9 mouse cellular contexts compared by ENCODE assay signal in genomic region chr17:71102571-71103551, GRCm38 (mm10).
A peak's percentile ranks its signal among the peaks of the same experiment; 100 is the strongest.
DNase-seq lines count a peak whose midpoint lies in the region; ATAC-seq and TF ChIP-seq lines count a peak whose summit lies in the region.
"Had no signal": no experiment of that assay in that cellular context is flagged by ENCODE, and none has a peak within 500 bp of the region (broad histone marks: within the 10 kb centered on the region; RNA-seq: fewer than 3 reads in every experiment).

No protein-coding gene starts in this region.

- no peak for DNase-seq in liver, postnatal 0 days
- DNase-seq in liver: no peak
- peak; percentile 26 to 45 for DNase-seq in kidney, postnatal 4 days
- DNase-seq in urinary bladder, postnatal 25 days (ENCODE audit: low spot score): no peak
- no peak for DNase-seq in cerebellum, postnatal 14 days
- no peak for DNase-seq in hindbrain, embryonic 10.5 days (ENCODE audit: low spot score)

- WGBS in liver, postnatal 0 days (ENCODE audit: insufficient replicate concordance): 39% methylated on average over 17 of the region's 17 CpGs
- WGBS in small intestine, adult 2 months: 47% methylated on average over 17 of the region's 17 CpGs
- WGBS in hindbrain, embryonic 10.5 days: 72% methylated on average over 17 of the region's 17 CpGs

- H3K4me3 ChIP-seq in liver, postnatal 0 days (ENCODE audit: low read depth, low read length): no peak overlapping the region
- no peak overlapping the region for H3K4me3 ChIP-seq in embryonic fibroblast, embryonic 13.5 days (ENCODE audit: insufficient read depth, low read length)
- H3K4me3 ChIP-seq in small intestine, adult 2 months (ENCODE audit: low read depth, low read length): no peak overlapping the region
- no peak overlapping the region for H3K4me3 ChIP-seq in hindbrain, embryonic 10.5 days

- H3K9ac ChIP-seq in liver, postnatal 0 days (replicated peaks): no peak overlapping the region; the same call in 1 of the 2 replicates

- H3K9me3 ChIP-seq in liver, postnatal 0 days (ENCODE audit: low read length): no peaks in the 10 kb centered on the region
- no peaks in the 10 kb centered on the region for H3K9me3 ChIP-seq in hindbrain, embryonic 10.5 days

- peak; percentile 41 for ATAC-seq in liver, postnatal 0 days
- ATAC-seq: hindbrain, postnatal 0 days had no signal

- peak; percentile 34; the same call in 1 of the 2 replicates for TF ChIP-seq POLR2A in embryonic fibroblast, embryonic 13.5 days (IDR thresholded peaks at IDR 0.05; ENCODE audit: low read depth, low read length)
- TF ChIP-seq POLR2A in small intestine, adult 2 months (IDR thresholded peaks at IDR 0.05; ENCODE audit: low read depth, low read length): no peak

- no peaks in the 10 kb centered on the region for H3K36me3 ChIP-seq in liver, postnatal 0 days (replicated peaks; ENCODE audit: insufficient read depth, low read length)
- no peaks in the 10 kb centered on the region for H3K36me3 ChIP-seq in small intestine, adult 2 months (ENCODE audit: control insufficient read depth, insufficient read depth, low read length)
- H3K36me3 ChIP-seq in hindbrain, embryonic 10.5 days: no peaks in the 10 kb centered on the region

- TF ChIP-seq CTCF in liver, postnatal 0 days (IDR thresholded peaks at IDR 0.05; ENCODE audit: low read depth): no peak
- TF ChIP-seq CTCF in embryonic fibroblast, embryonic 13.5 days (IDR thresholded peaks at IDR 0.05; ENCODE audit: borderline replicate concordance, insufficient read depth, low read length): no peak
- TF ChIP-seq CTCF in small intestine, adult 2 months (IDR thresholded peaks at IDR 0.05; ENCODE audit: extremely low read depth, insufficient read length, insufficient replicate concordance, low read depth, low read length): no peak

- H3K27ac ChIP-seq in liver, postnatal 0 days (ENCODE audit: low read depth): peak overlapping the region; percentile 35
- peak overlapping the region; percentile 88 for H3K27ac ChIP-seq in embryonic fibroblast, embryonic 13.5 days (ENCODE audit: insufficient read depth, low read length)
- H3K27ac ChIP-seq in small intestine, adult 2 months (ENCODE audit: insufficient read depth, low read depth, low read length): peak overlapping the region; percentile 2; the same call in 1 of the 2 replicates
- no peak overlapping the region for H3K27ac ChIP-seq in hindbrain, embryonic 10.5 days
- H3K27ac ChIP-seq: hindbrain, postnatal 0 days had no signal

- H3K4me2 ChIP-seq in liver, postnatal 0 days (ENCODE audit: low read depth, low read length): no peak overlapping the region

- no peak for TF ChIP-seq EP300 in liver, postnatal 0 days (IDR thresholded peaks at IDR 0.05; ENCODE audit: low read depth)

- H3K27me3 ChIP-seq in liver, postnatal 0 days (ENCODE audit: insufficient read depth, low read length): no peaks in the 10 kb centered on the region
- H3K27me3 ChIP-seq in small intestine, adult 2 months (ENCODE audit: control insufficient read depth, insufficient read depth, low read length): no peaks in the 10 kb centered on the region
- no peaks in the 10 kb centered on the region for H3K27me3 ChIP-seq in hindbrain, embryonic 10.5 days (ENCODE audit: insufficient read depth, poor library complexity, severe bottlenecking)

- H3K4me1 ChIP-seq in liver, postnatal 0 days (ENCODE audit: insufficient read depth): peaks cover 12% of the 10 kb centered on the region; the same call in 1 of the 2 replicates
- peaks cover 6% of the 10 kb centered on the region for H3K4me1 ChIP-seq in embryonic fibroblast, embryonic 13.5 days (ENCODE audit: control insufficient read depth, insufficient read depth, low read length)
- peaks cover 17% of the 10 kb centered on the region for H3K4me1 ChIP-seq in small intestine, adult 2 months (ENCODE audit: control insufficient read depth, insufficient read depth, insufficient read length, low read length)
- peaks cover 7% of the 10 kb centered on the region for H3K4me1 ChIP-seq in hindbrain, embryonic 10.5 days (replicated peaks)

Comparison
In these comparisons a context has a peak if more than half of its experiments do, and no peak if none do; other contexts are left out.
1. DNase-seq: peak in kidney, postnatal 4 days (2 of 2); none in liver, postnatal 0 days (single experiment), liver (single experiment), urinary bladder, postnatal 25 days (single experiment), cerebellum, postnatal 14 days (0 of 2) and hindbrain, embryonic 10.5 days (single experiment).